Mouse (Mus musculus) brain, adult 10 weeks (tissue): ENCODE data around the gene Chpt1. TPM values are rescaled to one million over a fixed set of nuclear protein-coding genes. Genes with fewer than 3 reads are reported as not detected.

Experiments used
- polyA plus RNA-seq: library from polyadenylated mRNA; stranded (reverse); fragments of 350-450 nt; fragmentation: Illumina TruSeq; extraction: RNeasy Lipid Tissue Mini Kit (QIAGEN cat#74804); gene quantifications from one replicate; pipeline ENCODE4 v1.2.3, GENCODE M21; 2015; ENCODE audit warnings: low read depth, low replicate concordance

Gene Chpt1
- 58.2 TPM for polyA plus RNA-seq

DNA sequence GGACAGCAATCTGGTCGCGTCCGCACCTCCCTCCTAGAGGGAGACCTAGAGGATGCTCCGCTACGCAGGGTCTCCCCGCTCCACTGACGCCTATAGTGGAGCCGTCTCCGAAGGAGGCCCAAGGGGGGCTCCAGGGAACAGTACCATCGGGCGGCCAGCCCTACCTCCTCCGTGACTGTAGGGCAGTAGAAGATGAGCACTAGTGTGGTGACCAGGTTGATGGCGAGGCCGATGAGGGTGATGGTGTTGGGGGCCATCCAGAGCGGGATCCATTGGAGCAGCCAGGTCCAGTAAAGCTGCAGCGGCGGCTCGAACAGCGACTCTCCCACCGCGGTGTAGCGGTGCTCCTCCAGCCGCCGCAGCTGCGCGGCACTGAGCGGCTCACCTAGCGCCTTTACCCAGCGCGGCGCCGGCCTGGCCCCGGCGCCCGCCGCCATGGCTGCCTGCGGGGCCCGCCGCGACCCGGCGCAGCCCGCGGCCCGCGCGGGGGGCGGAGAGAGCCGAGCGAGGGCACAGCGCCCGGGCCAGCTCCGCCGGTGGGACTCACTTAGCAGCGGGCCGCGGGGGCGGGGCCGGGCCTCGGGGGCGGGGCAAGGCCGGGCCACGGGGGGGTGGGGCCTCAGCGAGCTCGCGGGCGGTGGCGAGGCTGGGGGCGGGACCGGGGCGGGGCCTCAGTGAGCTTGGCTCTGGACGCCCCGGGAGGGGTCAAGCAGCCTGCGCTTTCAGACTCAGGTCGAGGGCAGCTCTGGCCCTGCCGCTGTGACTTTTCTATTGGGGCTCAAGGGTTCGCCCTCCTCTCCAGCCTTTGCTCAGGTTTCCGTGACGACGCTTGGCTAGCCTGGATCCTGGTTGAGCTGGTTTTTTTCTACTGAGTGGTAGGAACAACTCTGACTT lies at the start of gene Chpt1:
Gene Chpt1, minus strand, starts transcription at position 653 of the 894 bp plus-strand sequence.

DNA sequence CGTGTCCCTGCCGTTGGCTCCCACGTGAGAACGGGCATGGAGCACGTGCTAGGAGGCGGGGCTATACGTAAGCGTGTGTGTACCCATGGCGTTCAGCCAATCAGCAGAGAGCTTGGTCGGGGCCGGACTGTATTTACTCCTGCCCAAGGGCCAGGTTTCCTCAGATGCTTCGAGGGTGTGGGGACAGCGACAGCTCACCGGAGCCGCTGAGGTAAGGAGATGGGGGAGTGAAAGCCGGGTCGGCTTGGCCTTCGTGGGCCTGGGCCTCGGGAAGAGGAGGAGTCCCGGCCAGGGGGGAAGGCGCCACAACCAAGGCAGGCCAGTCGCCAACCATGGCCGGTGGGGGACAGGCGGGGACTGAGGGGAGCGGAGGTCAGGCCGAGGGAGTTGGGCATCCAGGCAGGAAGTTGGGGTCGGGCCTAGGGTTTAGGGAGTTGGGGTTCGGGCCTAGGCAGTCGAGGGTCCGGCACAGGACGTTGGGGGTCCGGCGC lies 44.3 kb downstream of the Chpt1 start, which contains the start of gene Sycp3:
Gene Sycp3, plus strand, starts transcription at position 68 of the 491 bp plus-strand sequence.

Other genes starting within 250 kb of the Chpt1 start
- gene Dram1, start 125.0 kb downstream of the Chpt1 start, polyA plus RNA-seq = 1.8 TPM
- gene Gnptab, start 124.9 kb downstream of the Chpt1 start, polyA plus RNA-seq = 38.0 TPM
- gene Sycp3, start 44.5 kb downstream of the Chpt1 start, polyA plus RNA-seq = 0.57 TPM
- gene Mybpc1, start 101.1 kb upstream of the Chpt1 start, polyA plus RNA-seq = 4.7 TPM
- not detected for gene Spic, start 180.9 kb upstream of the Chpt1 start, polyA plus RNA-seq
- 217 TPM for gene Arl1, start 226.8 kb upstream of the Chpt1 start, polyA plus RNA-seq